Mouse (Mus musculus): ENCODE measurements around the gene Alkbh8. TPM values are rescaled to one million over a fixed set of nuclear protein-coding genes. Genes with fewer than 3 reads are reported as not detected.
"Not testable (repeated sequence)": the region's sequence is repeated elsewhere in the genome, so short reads cannot be mapped to it uniquely, and the experiment has no call there.

Alkbh8 gene
- 10 to 100 TPM; 23.7 to 24.3 TPM for total RNA-seq (2021)
- long read RNA-seq, experiment 1, partial matches to known transcripts: 1 of 11 reads
- long read RNA-seq, experiment 1, other reads (novel, unspliced or antisense): 8 of 11 reads
- long read RNA-seq, experiment 2, partial matches to known transcripts: 3 of 8 reads
- long read RNA-seq, experiment 2, other reads (novel, unspliced or antisense): 3 of 8 reads

- DNase-seq (ENCODE audit: low spot score): peak; percentile 78
Observed at GRCm38 (mm10) chr9:3334962-3335767, at the start of gene Alkbh8. Alkbh8 (plus strand) TSS chr9:3335140.

GRCm38 (mm10) chr9:3309292-3309836 lies 25.6 kb upstream of the Alkbh8 start:
- DNase-seq (ENCODE audit: low spot score): no peak

GRCm38 (mm10) chr9:3310016-3310415 lies 24.9 kb upstream of the Alkbh8 start:
- DNase-seq (ENCODE audit: low spot score): no peak

- DNase-seq (ENCODE audit: low spot score): not testable (repeated sequence)
Observed at GRCm38 (mm10) chr9:3327342-3328053, 7.4 kb upstream of the Alkbh8 start.

GRCm38 (mm10) chr9:3328054-3328595 lies 6.8 kb upstream of the Alkbh8 start:
- no peak for DNase-seq (ENCODE audit: low spot score)

GRCm38 (mm10) chr9:3330319-3330718 lies 4.6 kb upstream of the Alkbh8 start:
- no peak for DNase-seq (ENCODE audit: low spot score)

GRCm38 (mm10) chr9:3330737-3331384 lies 4.1 kb upstream of the Alkbh8 start:
- DNase-seq (ENCODE audit: low spot score): no peak

GRCm38 (mm10) chr9:3336661-3337060 lies 1.7 kb downstream of the Alkbh8 start:
- DNase-seq (ENCODE audit: low spot score): no peak

GRCm38 (mm10) chr9:3345136-3345535 lies 10.2 kb downstream of the Alkbh8 start:
- no peak for DNase-seq (ENCODE audit: low spot score)

GRCm38 (mm10) chr9:3345967-3346366 lies 11.0 kb downstream of the Alkbh8 start:
- DNase-seq (ENCODE audit: low spot score): no peak

GRCm38 (mm10) chr9:3350056-3350455 lies 15.1 kb downstream of the Alkbh8 start:
- no peak for DNase-seq (ENCODE audit: low spot score)

GRCm38 (mm10) chr9:3376323-3376722 lies 41.4 kb downstream of the Alkbh8 start:
- DNase-seq (ENCODE audit: low spot score): not testable (repeated sequence)

- peak; percentile 91 for DNase-seq (ENCODE audit: low spot score)
Observed at GRCm38 (mm10) chr9:3403251-3404208, 68.6 kb downstream of the Alkbh8 start, which contains the start of gene Cwf19l2. Cwf19l2 (plus strand) TSS chr9:3403592.

GRCm38 (mm10) chr9:3404372-3404771 lies 69.4 kb downstream of the Alkbh8 start:
- DNase-seq (ENCODE audit: low spot score): peak; percentile 3

GRCm38 (mm10) chr9:3439555-3440300 lies 104.8 kb downstream of the Alkbh8 start:
- not testable (repeated sequence) for DNase-seq (ENCODE audit: low spot score)

All from gastrocnemius, adult 18-20 months (tissue).